Mouse (Mus musculus) bone marrow macrophage, adult 2 months (primary cell): ENCODE measurements around the gene Sugp1.

Source experiments
- CTCF ChIP-seq: IDR thresholded peaks from 2 replicates; pipeline ENCODE4 v1.5.1; 2012; ENCODE audit warnings: low read depth, mild to moderate bottlenecking, low read length, moderate library complexity
- POLR2A ChIP-seq: IDR thresholded peaks from 2 replicates; pipeline ENCODE4 v1.6.1; 2012; ENCODE audit warnings: mild to moderate bottlenecking, low read depth, low read length, borderline replicate concordance

DNA sequence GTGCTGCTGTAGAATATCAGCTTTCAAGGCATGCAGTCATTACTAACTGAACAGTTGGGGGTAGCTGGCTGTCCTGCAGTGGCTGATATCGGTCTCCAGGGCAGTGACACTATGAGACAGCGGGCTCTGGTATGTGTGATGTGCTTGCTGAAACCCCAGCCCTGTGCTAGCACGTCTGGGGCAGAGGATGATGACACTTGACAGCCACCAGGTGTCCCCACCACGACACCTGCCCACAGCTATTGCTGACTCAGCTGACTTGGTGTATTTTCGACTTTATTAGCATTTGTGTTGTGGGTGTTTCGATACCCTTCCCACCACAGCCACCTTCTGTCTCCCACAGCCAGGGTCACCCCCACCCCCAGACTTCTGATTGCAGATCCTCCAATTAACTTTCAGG, 61.9 kb downstream of the Sugp1 start:
- TF ChIP-seq CTCF (no peak), POLR2A (no peak)
